8 mouse cellular contexts compared by ENCODE assay signal in the genomic region with DNA sequence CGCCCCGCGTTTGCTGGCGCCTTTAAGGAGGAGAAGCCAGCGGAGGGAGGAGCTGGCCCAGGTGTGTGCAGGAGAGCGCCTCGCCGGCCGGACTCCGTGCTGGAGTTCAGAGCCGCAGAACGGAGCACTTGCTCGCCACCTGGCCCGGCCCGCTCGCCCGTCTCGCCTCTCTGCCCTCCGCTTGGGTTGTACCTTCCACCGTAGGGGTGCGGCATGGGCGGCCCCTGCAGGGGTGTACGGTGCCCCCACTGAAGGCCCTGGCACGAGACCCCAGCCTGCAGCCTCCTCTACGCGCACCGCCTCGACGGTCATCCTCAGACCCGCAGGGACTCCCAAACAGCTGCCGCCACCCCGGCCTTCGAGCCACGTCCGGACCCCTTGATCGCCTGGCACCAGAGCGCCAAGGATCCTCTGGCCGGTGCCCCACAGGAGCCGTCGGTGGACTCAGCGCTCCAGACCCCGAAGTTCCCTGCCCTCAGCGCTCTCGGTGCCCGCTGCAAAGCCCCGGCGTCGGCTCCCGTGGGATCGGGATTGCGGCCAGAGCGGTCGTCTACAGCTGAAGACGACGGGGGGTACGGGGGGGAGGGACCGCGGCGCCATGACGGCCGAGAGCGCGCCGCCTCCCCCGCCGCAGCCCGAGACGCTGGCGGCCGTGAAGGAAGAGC. TPM values are rescaled to one million over a fixed set of nuclear protein-coding genes. Genes with fewer than 3 reads are reported as not detected.
A peak's percentile ranks its signal among the peaks of the same experiment; 100 is the strongest.
DNase-seq lines count a peak whose midpoint lies in the region; ATAC-seq and TF ChIP-seq lines count a peak whose summit lies in the region.

TSS of gene Foxe1 (plus strand) at position 14 of the 665 bp plus-strand sequence.

- H3K27me3 ChIP-seq in embryonic facial prominence, embryonic 14.5 days (replicated peaks; ENCODE audit: control insufficient read depth, insufficient read depth, low read length) = peaks cover 97% of the 10 kb centered on the region
- H3K27me3 ChIP-seq in intestine, postnatal 0 days (replicated peaks; ENCODE audit: control insufficient read depth, insufficient read depth, low read length) = peaks cover 98% of the 10 kb centered on the region
- peaks cover 73% of the 10 kb centered on the region for H3K27me3 ChIP-seq in neural tube, embryonic 14.5 days (ENCODE audit: control insufficient read depth, insufficient read depth, low read length)

- peak within 1 kb of the TSS; percentile 30 for H3K9ac ChIP-seq in embryonic facial prominence, embryonic 14.5 days (ENCODE audit: low read depth, low read length)
- H3K9ac ChIP-seq in intestine, postnatal 0 days (ENCODE audit: low read depth, low read length) = no peak within 1 kb of the TSS
- no peak within 1 kb of the TSS for H3K9ac ChIP-seq in neural tube, embryonic 14.5 days (replicated peaks; ENCODE audit: low read depth, low read length)

- peak within 1 kb of the TSS; percentile 58 for H3K4me2 ChIP-seq in embryonic facial prominence, embryonic 14.5 days (ENCODE audit: low read depth, low read length)
- peak within 1 kb of the TSS; percentile 62 for H3K4me2 ChIP-seq in intestine, postnatal 0 days (replicated peaks; ENCODE audit: low read depth)
- H3K4me2 ChIP-seq in neural tube, embryonic 14.5 days (ENCODE audit: low read depth, low read length) = peak within 1 kb of the TSS; percentile 43

- H3K9me3 ChIP-seq in embryonic facial prominence, embryonic 14.5 days (ENCODE audit: control insufficient read depth, low read length) = no peaks in the 10 kb centered on the region
- no peaks in the 10 kb centered on the region for H3K9me3 ChIP-seq in intestine, postnatal 0 days (ENCODE audit: control insufficient read depth)
- no peaks in the 10 kb centered on the region for H3K9me3 ChIP-seq in neural tube, embryonic 14.5 days (ENCODE audit: control insufficient read depth, low read length)

- H3K4me1 ChIP-seq in embryonic facial prominence, embryonic 14.5 days (ENCODE audit: control insufficient read depth, insufficient read depth, low read length) = no peaks in the 10 kb centered on the region; the same call in 1 of the 2 replicates
- H3K4me1 ChIP-seq in intestine, postnatal 0 days (replicated peaks; ENCODE audit: control insufficient read depth, insufficient read depth, low read length) = no peaks in the 10 kb centered on the region
- no peaks in the 10 kb centered on the region for H3K4me1 ChIP-seq in neural tube, embryonic 14.5 days (ENCODE audit: control insufficient read depth, insufficient read depth, low read length)

- H3K27ac ChIP-seq in layer of hippocampus, adult 2 months = no peak within 1 kb of the TSS
- H3K27ac ChIP-seq in embryonic facial prominence, embryonic 14.5 days (replicated peaks; ENCODE audit: low read depth, low read length) = no peak within 1 kb of the TSS; the same call in 1 of the 2 replicates
- no peak within 1 kb of the TSS for H3K27ac ChIP-seq in intestine, postnatal 0 days (ENCODE audit: low read depth, low read length)
- H3K27ac ChIP-seq in neural tube, embryonic 14.5 days (ENCODE audit: low read depth, low read length) = no peak within 1 kb of the TSS

- peak within 1 kb of the TSS; percentile 24; the same call in 1 of the 2 replicates for H3K4me3 ChIP-seq in layer of hippocampus, adult 2 months
- peak within 1 kb of the TSS; percentile 43 for H3K4me3 ChIP-seq in embryonic facial prominence, embryonic 14.5 days (ENCODE audit: low read depth, low read length)
- peak within 1 kb of the TSS; percentile 45 for H3K4me3 ChIP-seq in intestine, postnatal 0 days (ENCODE audit: low read depth, low read length)
- H3K4me3 ChIP-seq in neural tube, embryonic 14.5 days (ENCODE audit: low read depth, low read length) = peak within 1 kb of the TSS; percentile 29

- no peak for TF ChIP-seq CTCF in layer of hippocampus, adult 2 months (conservative IDR thresholded peaks at IDR 0.05)
- no peak for TF ChIP-seq CTCF in intestine, postnatal 0 days (IDR thresholded peaks at IDR 0.05; ENCODE audit: low read depth)

- 3% methylated on average over 22 of the region's 70 CpGs for WGBS in embryonic facial prominence, embryonic 14.5 days
- WGBS in intestine, postnatal 0 days = 2% methylated on average over 63 of the region's 70 CpGs
- WGBS in neural tube, embryonic 14.5 days = 1% methylated on average over 66 of the region's 70 CpGs

- no peak for DNase-seq in layer of hippocampus, adult 2 months (ENCODE audit: low spot score in 2 of 2)
- DNase-seq in layer of hippocampus, adult 18-20 months (ENCODE audit: low spot score in 2 of 2) = no peak
- no peak for DNase-seq in embryonic facial prominence, embryonic 14.5 days (ENCODE audit: low spot score)
- DNase-seq in layer of hippocampus, adult 8-10 months (ENCODE audit: low spot score in 2 of 2) = no peak
- no peak for DNase-seq in urinary bladder, adult 2 months (ENCODE audit: low spot score)
- DNase-seq in thymus, postnatal 10 days (ENCODE audit: low spot score in 2 of 2) = no peak

- peak; percentile 58; the same call in 1 of the 2 replicates for ATAC-seq in embryonic facial prominence, embryonic 14.5 days (ENCODE audit: low read depth)
- peak; percentile 47; the same call in 1 of the 2 replicates for ATAC-seq in intestine, postnatal 0 days
- peak; percentile 29; the same call in 1 of the 2 replicates for ATAC-seq in neural tube, embryonic 14.5 days (ENCODE audit: low read depth)

- no peaks in the 10 kb centered on the region for H3K36me3 ChIP-seq in embryonic facial prominence, embryonic 14.5 days (ENCODE audit: control insufficient read depth, insufficient read depth, low read length)
- no peaks in the 10 kb centered on the region for H3K36me3 ChIP-seq in intestine, postnatal 0 days (ENCODE audit: control insufficient read depth, insufficient read depth)
- no peaks in the 10 kb centered on the region for H3K36me3 ChIP-seq in neural tube, embryonic 14.5 days (ENCODE audit: control insufficient read depth, insufficient read depth, low read length)

RNA-seq across cellular contexts. Expression of gene Foxe1, which starts in this region (rescaled TPM):
- total RNA-seq in layer of hippocampus, adult 2 months (2021) = not detected
- total RNA-seq in layer of hippocampus, adult 18-20 months (2021) = not detected
- polyA plus RNA-seq in embryonic facial prominence, embryonic 14.5 days (2014; fragmentation: Nextera tagmentation; extraction: Ambion mirVana) = 1.6 and 1.7 TPM in 2 replicates
- polyA plus RNA-seq in intestine, postnatal 0 days (2015; fragmentation: Nextera tagmentation; extraction: Ambion mirVana) = not detected in 2 replicates
- not detected in 2 replicates for polyA plus RNA-seq in neural tube, embryonic 14.5 days (2014; fragmentation: Nextera tagmentation; extraction: Ambion mirVana)
- total RNA-seq in layer of hippocampus, adult 8-10 months (2022) = not detected
- not detected in 2 replicates for polyA plus RNA-seq in urinary bladder, adult 2 months (2012; rRNA removed)

Comparison
In these comparisons a context has a peak if more than half of its experiments do, and no peak if none do; other contexts are left out.
1. Peak in ATAC-seq, H3K4me3 ChIP-seq and H3K4me2 ChIP-seq in intestine, postnatal 0 days; RNA of the gene not detected or under 1 TPM.
2. Peak in ATAC-seq, H3K4me3 ChIP-seq and H3K4me2 ChIP-seq in neural tube, embryonic 14.5 days; RNA of the gene not detected or under 1 TPM.